Mouse (Mus musculus) heart, postnatal 0 days (tissue): Measurements from ENCODE around the gene Tpx2. TPM values are rescaled to one million over a fixed set of nuclear protein-coding genes. Genes with fewer than 3 reads are reported as not detected.

ENCODE experiments used
- ATAC-seq: fragments of 200-750 bp; cut with Nextera tagmentation; 2 replicates; pipeline ENCODE4 v1.8.0; 2017; ENCODE audit warnings: low read depth, moderate number of reproducible peaks, moderate library complexity; ENCODE audit not compliant: insufficient read depth
- DNase-seq: peaks from one replicate; pipeline ENCODE4 v3.0.0-alpha.2; 2016; ENCODE audit warnings: low spot score
- H3K27ac ChIP-seq: fragments of 300-500 bp; sonication (generic); 2 replicates; pipeline ENCODE4 v1.5.1; 2014; ENCODE audit warnings: low read depth, mild to moderate bottlenecking
- H3K27me3 ChIP-seq: fragments of 300-500 bp; sonication (generic); 2 replicates; pipeline ENCODE4 v1.6.1; 2014; ENCODE audit warnings: low read length, mixed read lengths; ENCODE audit not compliant: control insufficient read depth, insufficient read depth
- H3K36me3 ChIP-seq: fragments of 300-500 bp; sonication (generic); replicated peaks from 2 replicates; pipeline ENCODE4 v1.6.1; 2014; ENCODE audit warnings: low read length, mixed read lengths; ENCODE audit not compliant: control insufficient read depth, insufficient read depth
- H3K4me1 ChIP-seq: fragments of 300-500 bp; sonication (generic); 2 replicates; pipeline ENCODE4 v1.6.1; 2014; ENCODE audit warnings: antibody characterized with exemption; ENCODE audit not compliant: control insufficient read depth, insufficient read depth
- H3K4me2 ChIP-seq: fragments of 300-500 bp; sonication (generic); 2 replicates; pipeline ENCODE4 v1.6.1; 2014; ENCODE audit warnings: low read depth, mild to moderate bottlenecking, low read length, moderate library complexity
- H3K4me3 ChIP-seq: fragments of 300-500 bp; sonication (generic); 2 replicates; pipeline ENCODE4 v1.5.1; 2014; ENCODE audit warnings: low read depth, low read length
- H3K9ac ChIP-seq: fragments of 300-500 bp; sonication (generic); replicated peaks from 2 replicates; pipeline ENCODE4 v1.6.1; 2014; ENCODE audit warnings: low read depth, low read length, mixed read lengths
- H3K9me3 ChIP-seq: fragments of 300-500 bp; sonication (generic); replicated peaks from 2 replicates; pipeline ENCODE4 v1.6.1; 2016; ENCODE audit warnings: low read length; ENCODE audit not compliant: control insufficient read depth
- CTCF ChIP-seq: IDR thresholded peaks from 2 replicates; pipeline ENCODE4 v1.5.1; 2016; ENCODE audit warnings: antibody characterized with exemption, control low read depth, low read depth
- EP300 ChIP-seq: IDR thresholded peaks from 2 replicates; pipeline ENCODE4 v1.6.1; 2016; ENCODE audit warnings: antibody characterized with exemption, low read depth
- WGBS: fragments of 180-500 bp; shearing (Covaris S2); extraction: QIAGEN DNeasy Blood & Tissue Kit; methylation state at CpG from one replicate; pipeline ENCODE4 v1.1.7; 2014; 5-methylcytosine and 5-hydroxymethylcytosine counted together
- polyA plus RNA-seq: library from polyadenylated mRNA; unstranded; fragments of >200 nt; fragmentation: Nextera tagmentation; extraction: Ambion mirVana; gene quantifications from 2 replicates; pipeline ENCODE4 v1.2.1, GENCODE M21; 2015
- total RNA-seq: library from RNA; depleted of rRNA; stranded (reverse); fragments of >200 nt; gene quantifications from 2 replicates; pipeline ENCODE4 v1.2.3, GENCODE M21; 2014; ENCODE audit warnings: low replicate concordance

Tpx2 gene
- total and polyA plus RNA-seq, 2 experiments from 2014 or later, result 8.1 to 15.1 TPM

DNA sequence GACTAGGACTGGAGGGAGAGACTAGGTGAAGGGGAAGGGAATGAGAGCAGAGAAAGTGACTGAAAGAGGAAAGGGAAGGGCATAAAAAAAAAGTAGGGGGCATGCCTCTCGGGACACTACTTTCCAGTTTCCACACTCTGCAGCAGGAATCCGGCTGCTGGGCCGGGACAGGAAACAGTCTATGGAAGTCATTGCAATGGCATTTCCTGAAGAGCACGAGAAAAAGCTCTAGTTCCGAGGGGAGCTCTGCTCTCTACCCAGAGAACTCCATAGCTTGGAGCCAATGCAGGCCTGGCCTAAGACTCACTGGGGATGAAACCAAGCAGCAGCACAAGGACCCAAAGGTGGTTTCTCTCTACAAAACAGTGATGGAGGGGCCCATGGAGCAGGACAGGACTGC lies 26.7 kb upstream of the Tpx2 start:
- peaks cover 58% of the 10 kb centered on the region for H3K4me1 ChIP-seq
- no peaks in the 10 kb centered on the region for H3K9me3 ChIP-seq
- H3K4me2 ChIP-seq, result peak overlapping the region; percentile 31
- no peaks in the 10 kb centered on the region for H3K27me3 ChIP-seq
- H3K36me3 ChIP-seq, result peaks cover 17% of the 10 kb centered on the region
- DNase-seq (peak; percentile 86), ATAC-seq (peak; percentile 55)
- peak overlapping the region; percentile 93 for H3K27ac ChIP-seq
- no peak for TF ChIP-seq CTCF
- peak; percentile 82; the same call in 1 of the 2 replicates for TF ChIP-seq EP300
- H3K4me3 ChIP-seq, result no peak overlapping the region
- no peak overlapping the region for H3K9ac ChIP-seq
- 29% methylated on average over 5 of the region's 5 CpGs for WGBS

DNA sequence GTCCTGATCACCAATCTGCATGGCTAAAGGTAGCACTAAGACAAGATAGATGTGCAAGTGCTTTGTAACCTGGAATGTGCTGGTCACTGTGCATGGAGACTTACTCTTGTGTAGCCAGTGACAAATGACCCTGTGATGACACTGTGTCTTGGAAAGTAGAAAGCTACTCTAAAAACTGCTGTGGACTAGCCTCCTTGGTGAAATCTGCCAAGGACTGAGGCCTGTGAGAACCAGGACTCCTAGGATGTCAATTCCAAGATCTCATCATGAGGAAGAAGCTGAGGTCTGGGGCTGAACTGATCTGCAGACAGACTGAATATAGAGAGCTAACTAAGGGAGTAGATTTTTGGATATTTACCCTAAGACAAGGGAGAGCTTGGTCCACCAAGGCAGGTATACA lies 26.2 kb upstream of the Tpx2 start:
- Histone ChIP-seq H3K4me3 (no peak overlapping the region), H3K4me2 (no peak overlapping the region), H3K36me3 (peaks cover 19% of the 10 kb centered on the region), H3K9me3 (no peaks in the 10 kb centered on the region), H3K4me1 (peaks cover 58% of the 10 kb centered on the region), H3K27me3 (no peaks in the 10 kb centered on the region), H3K9ac (no peak overlapping the region), H3K27ac (peak overlapping the region; percentile 93)
- TF ChIP-seq CTCF (no peak), EP300 (no peak)
- ATAC-seq (no peak), DNase-seq (no peak)

DNA sequence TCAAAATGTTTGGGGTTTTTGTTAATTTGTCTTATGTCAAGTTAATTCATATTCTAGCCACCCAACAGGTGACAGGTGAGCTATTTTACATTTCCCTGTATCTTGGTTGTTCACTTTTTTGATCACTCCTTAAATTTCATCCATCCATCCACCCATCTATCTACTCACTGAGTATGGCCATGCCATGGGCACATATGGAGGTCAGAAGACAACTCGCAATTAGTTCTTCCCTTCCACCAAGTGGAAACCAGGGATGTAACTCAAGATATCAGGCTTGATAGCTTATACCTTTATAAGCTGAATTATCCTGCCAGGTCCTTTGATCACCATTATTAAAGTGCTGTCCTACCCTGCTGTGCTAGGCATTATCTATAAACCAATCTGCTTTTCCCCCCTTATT lies 24.0 kb upstream of the Tpx2 start:
- Histone ChIP-seq H3K4me1 (peaks cover 55% of the 10 kb centered on the region), H3K27me3 (no peaks in the 10 kb centered on the region), H3K27ac (no peak overlapping the region), H3K9me3 (no peaks in the 10 kb centered on the region), H3K36me3 (peaks cover 27% of the 10 kb centered on the region), H3K4me2 (no peak overlapping the region), H3K4me3 (no peak overlapping the region), H3K9ac (no peak overlapping the region)
- 90% methylated on average over 1 of the region's 1 CpGs for WGBS
- TF ChIP-seq CTCF, result no peak
- no peak for TF ChIP-seq EP300
- no peak for DNase-seq
- no peak for ATAC-seq

DNA sequence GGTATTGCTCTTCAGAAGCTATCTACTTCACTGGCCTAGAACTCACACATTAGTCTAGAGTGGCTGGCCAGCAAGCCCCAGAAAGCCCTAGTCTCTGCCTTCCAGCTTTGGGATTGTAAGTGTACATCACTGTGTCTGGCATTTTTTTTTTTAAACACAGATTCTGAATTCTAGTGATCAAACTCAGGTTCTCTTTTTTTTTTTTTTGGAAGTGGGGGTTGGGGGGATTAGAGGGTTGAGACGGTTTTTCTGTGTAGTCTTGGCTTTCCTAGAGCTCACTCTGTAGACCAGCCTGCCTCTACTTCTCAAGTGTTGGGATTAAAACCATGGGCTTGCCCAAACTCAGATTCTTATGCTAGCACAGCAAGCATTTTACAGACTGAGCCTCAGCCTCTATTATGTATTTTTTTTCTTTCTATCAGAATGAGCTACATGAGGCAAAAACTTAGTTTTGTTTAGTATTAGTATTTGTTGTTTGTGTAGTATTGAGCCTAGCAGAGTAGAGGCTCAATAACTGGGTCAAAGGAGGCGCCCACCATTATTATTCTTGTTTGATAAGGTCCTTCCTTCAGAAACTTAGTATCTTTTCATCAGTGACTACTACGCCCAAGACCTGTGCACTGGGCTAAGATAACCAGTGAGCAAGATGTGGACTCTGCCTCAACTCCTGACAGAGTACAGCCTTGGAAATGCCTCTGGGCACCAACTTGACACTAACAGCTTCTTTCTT lies 23.2 kb upstream of the Tpx2 start:
- Histone ChIP-seq H3K27me3 (no peaks in the 10 kb centered on the region), H3K4me2 (no peak overlapping the region), H3K9ac (no peak overlapping the region), H3K27ac (no peak overlapping the region), H3K4me1 (peaks cover 61% of the 10 kb centered on the region), H3K36me3 (peaks cover 27% of the 10 kb centered on the region), H3K4me3 (no peak overlapping the region), H3K9me3 (no peaks in the 10 kb centered on the region)
- TF ChIP-seq CTCF (no peak), EP300 (no peak)
- no peak for DNase-seq
- WGBS, result 76% methylated on average over 3 of the region's 3 CpGs
- ATAC-seq, result no peak

DNA sequence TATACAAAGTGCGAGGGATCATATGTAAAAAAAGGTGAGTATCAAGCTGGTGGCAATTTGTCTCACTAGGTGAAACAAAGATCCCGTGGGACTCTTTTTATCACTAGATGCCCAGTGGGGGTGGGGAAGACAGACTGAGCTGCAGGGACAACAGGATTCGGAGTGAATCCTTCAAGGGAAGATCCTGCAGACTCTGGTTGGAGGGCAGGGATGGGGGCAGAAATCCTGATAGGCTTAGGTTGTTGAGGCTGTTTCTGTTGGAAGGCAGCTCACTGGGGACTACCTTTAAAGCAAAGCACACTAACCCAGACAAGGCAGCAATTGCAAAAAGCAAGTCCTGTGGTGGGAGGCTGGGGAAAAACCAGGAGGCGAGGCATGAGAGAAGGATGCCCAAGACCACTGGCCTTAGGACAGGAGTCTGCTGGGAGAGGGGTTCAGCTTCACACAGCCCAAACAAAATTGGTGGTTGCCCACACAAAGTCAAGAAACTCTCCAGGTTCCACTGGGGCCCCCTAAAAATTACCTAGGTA lies 22.5 kb upstream of the Tpx2 start:
- H3K4me3 ChIP-seq, result no peak overlapping the region
- H3K9me3 ChIP-seq, result no peaks in the 10 kb centered on the region
- no peaks in the 10 kb centered on the region for H3K27me3 ChIP-seq
- peaks cover 27% of the 10 kb centered on the region for H3K36me3 ChIP-seq
- ATAC-seq, result no peak
- TF ChIP-seq CTCF (no peak), EP300 (no peak)
- DNase-seq, result no peak
- 69% methylated on average over 4 of the region's 4 CpGs for WGBS
- H3K4me1 ChIP-seq, result peaks cover 56% of the 10 kb centered on the region
- H3K4me2 ChIP-seq, result peak overlapping the region; percentile 71; the same call in 1 of the 2 replicates
- no peak overlapping the region for H3K9ac ChIP-seq
- H3K27ac ChIP-seq, result no peak overlapping the region

DNA sequence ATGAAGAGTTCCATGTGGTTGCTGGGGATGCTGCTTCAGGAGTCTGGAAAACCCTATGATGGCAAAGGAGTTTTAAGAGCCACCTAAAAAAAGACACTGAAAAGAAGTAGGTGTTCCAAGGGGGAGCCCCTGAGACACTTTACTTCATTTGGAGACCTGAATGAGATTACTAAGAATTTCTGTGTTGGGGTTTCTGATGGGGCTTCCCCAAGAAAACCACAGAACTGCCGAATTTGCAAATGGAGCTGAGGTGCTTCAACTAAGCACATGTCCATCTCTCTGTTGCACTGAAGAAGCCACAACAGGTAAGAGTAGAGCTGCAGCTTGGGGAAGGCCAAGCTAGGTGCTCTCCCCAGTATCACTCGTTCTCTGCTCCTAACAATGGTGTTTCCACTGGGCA lies 22.1 kb upstream of the Tpx2 start:
- peaks cover 27% of the 10 kb centered on the region for H3K36me3 ChIP-seq
- peaks cover 51% of the 10 kb centered on the region for H3K4me1 ChIP-seq
- no peak overlapping the region for H3K9ac ChIP-seq
- no peaks in the 10 kb centered on the region for H3K27me3 ChIP-seq
- H3K4me2 ChIP-seq, result peak overlapping the region; percentile 71; the same call in 1 of the 2 replicates
- no peak overlapping the region for H3K4me3 ChIP-seq
- WGBS, result 80% methylated on average over 2 of the region's 2 CpGs
- DNase-seq (no peak), ATAC-seq (no peak)
- no peak overlapping the region for H3K27ac ChIP-seq
- H3K9me3 ChIP-seq, result no peaks in the 10 kb centered on the region
- no peak for TF ChIP-seq EP300
- TF ChIP-seq CTCF, result no peak
